Mouse (Mus musculus) central nervous system, embryonic 14 days (tissue): ENCODE measurements around the gene Olfr371. TPM values are rescaled to one million over a fixed set of nuclear protein-coding genes. Genes with fewer than 3 reads are reported as not detected.

Experiments
- polyA plus RNA-seq: library from polyadenylated mRNA; depleted of rRNA; stranded (reverse); fragments of >200 nt; gene quantifications from 2 replicates; pipeline ENCODE4 v1.2.3, GENCODE M21; 2012; rRNA removed

The Olfr371 gene
- polyA plus RNA-seq, result not detected in 2 replicates

DNA sequence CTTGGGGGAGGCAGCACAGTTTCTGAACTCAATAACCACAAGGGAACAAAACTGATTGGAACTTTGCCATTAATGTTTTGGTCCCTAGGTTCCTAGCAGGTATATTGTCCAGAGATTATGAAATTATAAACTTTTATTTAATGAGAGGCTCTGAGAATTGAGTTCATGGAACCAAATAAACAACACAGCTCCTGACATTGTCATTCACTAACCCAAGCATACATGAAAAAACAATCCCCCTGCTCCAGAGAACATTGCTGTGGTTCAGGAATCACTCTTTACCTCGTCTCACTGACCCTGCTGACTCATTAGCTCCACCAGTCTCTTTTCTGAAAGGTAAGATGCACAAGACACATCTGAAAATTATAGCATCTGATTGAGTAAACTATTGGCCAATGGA is at the start of gene Olfr371:
Gene Olfr371, plus strand, starts transcription at position 301 of the 400 bp plus-strand sequence.

Other genes with a start within 250 kb of the Olfr371 start
- gene Junb, start 247.3 kb upstream of the Olfr371 start, polyA plus RNA-seq, result 7.7 and 9.6 TPM in 2 replicates
- 27.3 and 30.0 TPM in 2 replicates for gene Hook2, start 235.4 kb upstream of the Olfr371 start, polyA plus RNA-seq
- gene Best2, start 211.5 kb upstream of the Olfr371 start, polyA plus RNA-seq, result 0.06 TPM in 2 replicates
- 218 and 232 TPM in 2 replicates for gene Asna1, start 200.7 kb upstream of the Olfr371 start, polyA plus RNA-seq
- 208 and 219 TPM in 2 replicates for gene Trir, start 199.2 kb upstream of the Olfr371 start, polyA plus RNA-seq
- 104 and 108 TPM in 2 replicates for gene Tnpo2, start 189.1 kb upstream of the Olfr371 start, polyA plus RNA-seq
- 84.0 and 96.1 TPM in 2 replicates for gene Fbxw9, start 165.9 kb upstream of the Olfr371 start, polyA plus RNA-seq
- 0.70 and 0.73 TPM in 2 replicates for gene Gm5741, start 158.0 kb upstream of the Olfr371 start, polyA plus RNA-seq
- gene Dhps, start 154.2 kb upstream of the Olfr371 start, polyA plus RNA-seq, result 71.7 and 73.4 TPM in 2 replicates
- 105 and 110 TPM in 2 replicates for gene Wdr83os, start 145.2 kb upstream of the Olfr371 start, polyA plus RNA-seq
- gene Wdr83, start 144.7 kb upstream of the Olfr371 start, polyA plus RNA-seq, result 84.9 and 89.1 TPM in 2 replicates
- gene Man2b1, start 142.7 kb upstream of the Olfr371 start, polyA plus RNA-seq, result 20.3 and 26.4 TPM in 2 replicates
- gene Zfp791, start 102.9 kb upstream of the Olfr371 start, polyA plus RNA-seq, result 2.5 and 3.0 TPM in 2 replicates
- gene Cks1brt, start 74.1 kb upstream of the Olfr371 start, polyA plus RNA-seq, result not detected in 2 replicates
- 86.5 and 95.4 TPM in 2 replicates for gene Orc6, start 73.6 kb downstream of the Olfr371 start, polyA plus RNA-seq
- gene Vps35, start 73.8 kb downstream of the Olfr371 start, polyA plus RNA-seq, result 72.3 and 82.1 TPM in 2 replicates
- 0.33 and 0.49 TPM in 2 replicates for gene Mylk3, start 160.4 kb downstream of the Olfr371 start, polyA plus RNA-seq
- gene 4921524J17Rik, start 206.8 kb downstream of the Olfr371 start, polyA plus RNA-seq, result 21.8 and 28.0 TPM in 2 replicates